Mouse (Mus musculus) heart, embryonic 11.5 days (tissue): ENCODE measurements around the gene Eps15. TPM values are rescaled to one million over a fixed set of nuclear protein-coding genes. Genes with fewer than 3 reads are reported as not detected.
A peak's percentile ranks its signal among the peaks of the same experiment; 100 is the strongest.

ENCODE experiments used
- ATAC-seq: fragments of 200-750 bp; cut with Nextera tagmentation; replicated peaks from 2 replicates; pipeline ENCODE4 v1.8.0; 2017; ENCODE audit warnings: moderate library complexity; ENCODE audit not compliant: insufficient number of reproducible peaks, low FRiP score, low TSS enrichment
- H3K27ac ChIP-seq: fragments of 300-500 bp; sonication (generic); 2 replicates; pipeline ENCODE4 v1.5.1; 2014; ENCODE audit warnings: mild to moderate bottlenecking, low read depth, low read length
- H3K27me3 ChIP-seq: fragments of 300-500 bp; sonication (generic); 2 replicates; pipeline ENCODE4 v1.6.1; 2014; ENCODE audit warnings: mild to moderate bottlenecking, low read length, mixed read lengths; ENCODE audit not compliant: control insufficient read depth, insufficient read depth
- H3K36me3 ChIP-seq: fragments of 300-500 bp; sonication (generic); 2 replicates; pipeline ENCODE4 v1.6.1; 2014; ENCODE audit warnings: mild to moderate bottlenecking, low read length, moderate library complexity, mixed read lengths; ENCODE audit not compliant: control insufficient read depth, insufficient read depth
- H3K4me1 ChIP-seq: fragments of 300-500 bp; sonication (generic); 2 replicates; pipeline ENCODE4 v1.6.1; 2014; ENCODE audit warnings: low read length; ENCODE audit not compliant: control insufficient read depth, insufficient read depth
- H3K4me2 ChIP-seq: fragments of 300-500 bp; sonication (generic); 2 replicates; pipeline ENCODE4 v1.6.1; 2014; ENCODE audit warnings: mild to moderate bottlenecking, moderate library complexity
- H3K4me3 ChIP-seq: fragments of 300-500 bp; sonication (generic); 2 replicates; pipeline ENCODE4 v1.5.1; 2014; ENCODE audit warnings: low read depth, low read length
- H3K9ac ChIP-seq: fragments of 300-500 bp; sonication (generic); 2 replicates; pipeline ENCODE4 v1.6.1; 2014; ENCODE audit warnings: mild to moderate bottlenecking, low read depth, low read length, moderate library complexity
- H3K9me3 ChIP-seq: fragments of 300-500 bp; sonication (generic); replicated peaks from 2 replicates; pipeline ENCODE4 v1.6.1; 2016; ENCODE audit warnings: low read length; ENCODE audit not compliant: control insufficient read depth
- WGBS: fragments of 180-500 bp; shearing (Covaris S2); extraction: QIAGEN DNeasy Blood & Tissue Kit; methylation state at CpG from one replicate; pipeline ENCODE4 v1.1.7; 2014; ENCODE audit not compliant: insufficient replicate concordance; 5-methylcytosine and 5-hydroxymethylcytosine counted together
- polyA plus RNA-seq: library from polyadenylated mRNA; unstranded; fragments of >200 nt; fragmentation: Nextera tagmentation; extraction: Ambion mirVana; gene quantifications from 2 replicates; pipeline ENCODE4 v1.2.1, GENCODE M21; 2014

The Eps15 gene
- polyA plus RNA-seq, 1 experiment from 2014 or later = 38.5 TPM

- Histone ChIP-seq H3K36me3 (no peaks in the 10 kb centered on the region), H3K27me3 (no peaks in the 10 kb centered on the region), H3K4me3 (no peak overlapping the region), H3K9ac (no peak overlapping the region), H3K9me3 (no peaks in the 10 kb centered on the region), H3K27ac (no peak overlapping the region), H3K4me1 (peaks cover 5% of the 10 kb centered on the region), H3K4me2 (no peak overlapping the region)
- WGBS = 64% methylated on average over 4 of the region's 4 CpGs
- ATAC-seq = no peak
Observed at GRCm38 (mm10) chr4:109342783-109343485, 62.9 kb downstream of the Eps15 start.

GRCm38 (mm10) chr4:109343909-109344308, 63.8 kb downstream of the Eps15 start:
- Histone ChIP-seq H3K9ac (no peak overlapping the region), H3K4me3 (no peak overlapping the region), H3K27me3 (no peaks in the 10 kb centered on the region), H3K4me2 (no peak overlapping the region), H3K9me3 (no peaks in the 10 kb centered on the region), H3K4me1 (peaks cover 5% of the 10 kb centered on the region), H3K27ac (no peak overlapping the region), H3K36me3 (no peaks in the 10 kb centered on the region)
- 81% methylated on average over 5 of the region's 5 CpGs for WGBS
- ATAC-seq = no peak

- H3K36me3 ChIP-seq = peaks cover 4% of the 10 kb centered on the region; the same call in 1 of the 2 replicates
- no peaks in the 10 kb centered on the region for H3K4me1 ChIP-seq
- H3K9ac ChIP-seq = no peak overlapping the region
- H3K27ac ChIP-seq = no peak overlapping the region
- H3K9me3 ChIP-seq = no peaks in the 10 kb centered on the region
- no peak for ATAC-seq
- H3K27me3 ChIP-seq = no peaks in the 10 kb centered on the region
- no peak overlapping the region for H3K4me2 ChIP-seq
- 88% methylated on average over 1 of the region's 1 CpGs for WGBS
- H3K4me3 ChIP-seq = no peak overlapping the region
Observed at GRCm38 (mm10) chr4:109378107-109378506, 98.0 kb downstream of the Eps15 start.

- no peak for ATAC-seq
- WGBS = 81% methylated on average over 2 of the region's 2 CpGs
- Histone ChIP-seq H3K4me1 (no peaks in the 10 kb centered on the region), H3K9ac (no peak overlapping the region), H3K27me3 (no peaks in the 10 kb centered on the region), H3K9me3 (no peaks in the 10 kb centered on the region), H3K4me2 (no peak overlapping the region), H3K36me3 (peaks cover 4% of the 10 kb centered on the region; the same call in 1 of the 2 replicates), H3K4me3 (no peak overlapping the region), H3K27ac (no peak overlapping the region)
Observed at GRCm38 (mm10) chr4:109382457-109382856, 102.4 kb downstream of the Eps15 start.

GRCm38 (mm10) chr4:109385599-109385998, 105.5 kb downstream of the Eps15 start:
- Histone ChIP-seq H3K27ac (no peak overlapping the region), H3K9me3 (no peaks in the 10 kb centered on the region)

GRCm38 (mm10) chr4:109393229-109393779, 113.2 kb downstream of the Eps15 start:
- no peak overlapping the region for H3K4me2 ChIP-seq
- no peak overlapping the region for H3K9ac ChIP-seq
- H3K4me1 ChIP-seq = peaks cover 9% of the 10 kb centered on the region; the same call in 1 of the 2 replicates
- no peak overlapping the region for H3K4me3 ChIP-seq
- no peaks in the 10 kb centered on the region for H3K9me3 ChIP-seq
- 0 out of 2 replicates have a peak, but pooled peaks cover 2% of the 10 kb centered on the region for H3K27me3 ChIP-seq
- 72% methylated on average over 6 of the region's 6 CpGs for WGBS
- H3K36me3 ChIP-seq = no peaks in the 10 kb centered on the region
- no peak for ATAC-seq
- H3K27ac ChIP-seq = no peak overlapping the region

More at GRCm38 (mm10) chr4:109385599-109385998, 105.5 kb downstream of the Eps15 start:
- H3K4me1 ChIP-seq = no peaks in the 10 kb centered on the region
- no peaks in the 10 kb centered on the region for H3K36me3 ChIP-seq
- no peak overlapping the region for H3K9ac ChIP-seq
- ATAC-seq = no peak
- H3K4me3 ChIP-seq = no peak overlapping the region
- whole genome bisulfite sequencing = 68% methylated on average over 4 of the region's 4 CpGs
- H3K27me3 ChIP-seq = no peaks in the 10 kb centered on the region
- H3K4me2 ChIP-seq = no peak overlapping the region

- Histone ChIP-seq H3K36me3 (no peaks in the 10 kb centered on the region), H3K27me3 (0 out of 2 replicates have a peak, but pooled peaks cover 2% of the 10 kb centered on the region), H3K9ac (no peak overlapping the region), H3K9me3 (no peaks in the 10 kb centered on the region), H3K4me2 (peak overlapping the region; percentile 58), H3K27ac (no peak overlapping the region), H3K4me3 (0 out of 2 replicates have a peak overlapping the region, but pooled peaks have one; percentile 14), H3K4me1 (peaks cover 9% of the 10 kb centered on the region; the same call in 1 of the 2 replicates)
- peak; percentile 55; the same call in 1 of the 2 replicates for ATAC-seq
- WGBS = 11% methylated on average over 13 of the region's 13 CpGs
Observed at GRCm38 (mm10) chr4:109393902-109394301, 113.8 kb downstream of the Eps15 start.

- H3K27ac ChIP-seq = no peak overlapping the region
- H3K36me3 ChIP-seq = no peaks in the 10 kb centered on the region
- peak overlapping the region; percentile 58 for H3K4me2 ChIP-seq
- H3K4me3 ChIP-seq = 0 out of 2 replicates have a peak overlapping the region, but pooled peaks have one; percentile 14
- peaks cover 2% of the 10 kb centered on the region; the same call in 1 of the 2 replicates for H3K27me3 ChIP-seq
- H3K9ac ChIP-seq = no peak overlapping the region
- H3K4me1 ChIP-seq = peaks cover 9% of the 10 kb centered on the region; the same call in 1 of the 2 replicates
- 23% methylated on average over 13 of the region's 13 CpGs for WGBS
- no peak for ATAC-seq
- H3K9me3 ChIP-seq = no peaks in the 10 kb centered on the region
Observed at GRCm38 (mm10) chr4:109394314-109395074, 114.4 kb downstream of the Eps15 start.
